15 mouse cellular contexts compared by ENCODE assay signal in the genomic region with DNA sequence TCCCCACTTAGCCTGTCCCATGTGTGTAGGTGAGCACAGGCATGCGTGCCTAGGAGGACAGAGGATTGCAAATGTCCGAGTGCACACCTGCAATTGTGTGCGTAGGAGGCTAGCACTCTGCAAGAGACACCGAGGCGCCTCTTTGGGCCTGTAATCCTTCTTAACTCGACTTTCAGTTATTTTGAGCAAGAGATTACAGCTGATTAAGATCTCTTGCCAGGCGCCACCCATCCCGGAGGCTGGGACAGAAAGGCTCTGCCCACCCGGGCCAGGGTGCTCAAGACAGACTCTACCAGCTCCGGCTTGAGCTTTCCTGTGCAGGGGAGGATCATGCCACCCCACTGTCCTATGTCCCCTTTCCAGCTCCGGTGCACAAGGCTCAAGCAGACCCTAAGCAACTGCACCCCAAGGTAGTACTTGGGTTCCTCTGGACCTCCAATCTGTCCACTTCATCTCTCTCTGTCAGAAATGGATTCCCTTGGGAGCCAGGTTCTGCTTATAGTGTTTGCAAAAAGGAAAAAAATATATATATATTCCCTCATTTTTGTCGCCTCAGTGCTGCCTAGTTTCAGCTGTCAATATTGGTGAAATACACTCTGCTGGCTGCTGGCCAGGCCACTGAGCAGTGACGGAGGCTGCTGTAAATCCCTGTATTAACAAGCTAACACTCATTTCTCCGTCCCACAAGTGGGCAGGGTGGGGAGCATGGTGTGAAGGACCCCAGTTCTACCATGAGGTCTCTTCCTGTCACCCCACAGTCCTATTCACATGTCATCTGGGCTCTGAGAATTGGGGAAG.
DNase-seq lines count a peak whose midpoint lies in the region; ATAC-seq and TF ChIP-seq lines count a peak whose summit lies in the region.
"Had no signal": no experiment of that assay in that cellular context is flagged by ENCODE, and none has a peak within 500 bp of the region (broad histone marks: within the 10 kb centered on the region; RNA-seq: fewer than 3 reads in every experiment).

No protein-coding gene starts in this region.

- 0 out of 2 replicates have a peak overlapping the region, but pooled peaks have one; percentile 21 for H3K9ac ChIP-seq in limb, embryonic 14.5 days (ENCODE audit: low read depth, low read length, severe bottlenecking)
- H3K9ac ChIP-seq: forebrain, embryonic 12.5 days; hindbrain, embryonic 14.5 days; limb, embryonic 15.5 days; liver, embryonic 14.5 days; lung, embryonic 15.5 days; neural tube, embryonic 12.5 days; stomach, embryonic 15.5 days had no signal

- no peak for TF ChIP-seq POLR2A in limb, embryonic 14.5 days (IDR thresholded peaks at IDR 0.05; ENCODE audit: borderline replicate concordance, extremely low read depth, insufficient read depth, insufficient read length)

- no peak overlapping the region for H3K4me2 ChIP-seq in limb, embryonic 14.5 days (replicated peaks; ENCODE audit: low read depth, low read length, severe bottlenecking)
- H3K4me2 ChIP-seq: forebrain, embryonic 12.5 days; hindbrain, embryonic 14.5 days; limb, embryonic 15.5 days; lung, embryonic 15.5 days; neural tube, embryonic 12.5 days; stomach, embryonic 15.5 days had no signal

- 68% methylated on average over 14 of the region's 14 CpGs for WGBS in limb, embryonic 14.5 days
- 85% methylated on average over 14 of the region's 14 CpGs for WGBS in limb, embryonic 10.5 days

- H3K27ac ChIP-seq in limb, embryonic 14.5 days (replicated peaks; ENCODE audit: low read depth, low read length): no peak overlapping the region
- H3K27ac ChIP-seq in limb, embryonic 10.5 days: no peak overlapping the region
- H3K27ac ChIP-seq: forebrain, embryonic 12.5 days; gastrocnemius, adult 2 months; hindbrain, embryonic 14.5 days; limb, embryonic 15.5 days; liver, embryonic 14.5 days; lung, embryonic 15.5 days; neural tube, embryonic 12.5 days; stomach, embryonic 15.5 days had no signal

- no peaks in the 10 kb centered on the region for H3K9me3 ChIP-seq in limb, embryonic 14.5 days (ENCODE audit: control insufficient read depth, low read length)
- no peaks in the 10 kb centered on the region for H3K9me3 ChIP-seq in limb, embryonic 10.5 days (replicated peaks)
- H3K9me3 ChIP-seq: forebrain, embryonic 12.5 days; limb, embryonic 15.5 days; lung, embryonic 15.5 days; neural tube, embryonic 12.5 days; stomach, embryonic 15.5 days had no signal

- 0 out of 2 replicates have a peak, but pooled peaks cover 4% of the 10 kb centered on the region for H3K27me3 ChIP-seq in limb, embryonic 14.5 days (ENCODE audit: control insufficient read depth, insufficient read depth, low read length)
- peaks cover 33% of the 10 kb centered on the region for H3K27me3 ChIP-seq in limb, embryonic 10.5 days (ENCODE audit: low read depth, poor library complexity, severe bottlenecking)

- H3K36me3 ChIP-seq in limb, embryonic 14.5 days (ENCODE audit: control insufficient read depth, insufficient read depth, low read length): no peaks in the 10 kb centered on the region
- no peaks in the 10 kb centered on the region for H3K36me3 ChIP-seq in limb, embryonic 10.5 days
- H3K36me3 ChIP-seq: forebrain, embryonic 12.5 days; limb, embryonic 15.5 days; lung, embryonic 15.5 days; stomach, embryonic 15.5 days had no signal

- ATAC-seq in limb, embryonic 14.5 days (ENCODE audit: low FRiP score, low read depth): no peak
- no peak for ATAC-seq in erythroid progenitor cell, adult 5-6 weeks (replicated peaks; ENCODE audit: low FRiP score, poor library complexity, severe bottlenecking)

- DNase-seq in limb, embryonic 14.5 days (ENCODE audit: low spot score): no peak
- DNase-seq in limb, embryonic 10.5 days (ENCODE audit: low spot score): no peak
- peak; percentile 43 to 48 for DNase-seq in right cerebral cortex, postnatal 10 days (ENCODE audit: low spot score in 2 of 2)
- no peak for DNase-seq in right cerebral cortex, adult 2 months (ENCODE audit: low spot score in 2 of 2)
- DNase-seq in brain, adult 2 months (ENCODE audit: low read depth, low spot score): peak; percentile 12
- DNase-seq in cerebellum, postnatal 4 days (ENCODE audit: low spot score in 2 of 2): no peak

- no peak overlapping the region for H3K4me3 ChIP-seq in limb, embryonic 14.5 days (replicated peaks; ENCODE audit: low read length)
- no peak overlapping the region for H3K4me3 ChIP-seq in limb, embryonic 10.5 days
- H3K4me3 ChIP-seq: forebrain, embryonic 12.5 days; gastrocnemius, adult 2 months; limb, embryonic 15.5 days; lung, embryonic 15.5 days; neural tube, embryonic 12.5 days; stomach, embryonic 15.5 days had no signal

- H3K4me1 ChIP-seq in limb, embryonic 14.5 days (ENCODE audit: control insufficient read depth, insufficient read depth, low read length): 0 out of 2 replicates have a peak, but pooled peaks cover 5% of the 10 kb centered on the region
- H3K4me1 ChIP-seq in limb, embryonic 10.5 days: peaks cover 17% of the 10 kb centered on the region
- H3K4me1 ChIP-seq: neural tube, embryonic 12.5 days; stomach, embryonic 15.5 days had no signal

Comparison
In these comparisons a context has a peak if more than half of its experiments do, and no peak if none do; other contexts are left out.
1. DNase-seq: peak in right cerebral cortex, postnatal 10 days (2 of 2) and brain, adult 2 months (single experiment); none in limb, embryonic 14.5 days (single experiment), limb, embryonic 10.5 days (single experiment), right cerebral cortex, adult 2 months (0 of 2) and cerebellum, postnatal 4 days (0 of 2).